Mouse (Mus musculus) E14TG2a.4 (cell line): ENCODE results near the gene Wfdc2.

ENCODE experiments used
- CTCF ChIP-seq: conservative IDR thresholded peaks from 2 replicates; pipeline ENCODE4 v1.5.1; 2014; ENCODE audit warnings: low read length
- NANOG ChIP-seq: IDR thresholded peaks from 2 replicates; pipeline ENCODE4 v1.6.1; 2014; ENCODE audit warnings: borderline replicate concordance, low read length, mixed read lengths
- POU5F1 ChIP-seq: IDR thresholded peaks from 2 replicates; pipeline ENCODE4 v1.6.1; 2014; ENCODE audit warnings: low read length, borderline replicate concordance

DNA sequence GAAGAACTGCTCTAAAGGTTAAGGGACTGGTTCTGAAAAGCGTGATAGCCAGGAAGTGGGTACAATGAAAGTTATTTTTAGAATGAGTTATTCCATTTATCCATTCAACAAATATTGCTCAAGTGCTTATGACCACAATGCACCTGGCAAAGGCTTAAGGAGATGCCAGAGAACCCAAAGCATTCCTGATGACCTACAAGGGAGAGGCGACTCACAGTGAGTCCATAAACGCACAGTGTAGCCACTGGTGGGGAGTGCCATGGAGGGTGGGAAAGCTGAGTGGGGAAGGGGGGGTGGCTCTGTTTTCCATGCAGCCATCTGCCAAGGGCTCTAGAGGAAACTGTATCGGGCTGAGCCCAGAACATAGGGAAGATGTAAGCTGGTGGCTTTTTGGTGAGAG lies 12.9 kb upstream of the Wfdc2 start:
- TF ChIP-seq CTCF (no peak), POU5F1 (no peak), NANOG (no peak)
